Mouse (Mus musculus): ENCODE data around the gene Ccdc182. TPM values are rescaled to one million over a fixed set of nuclear protein-coding genes. Genes with fewer than 3 reads are reported as not detected.

Ccdc182 gene
- polyA plus RNA-seq, 1 experiment = 33.9 TPM

DNA sequence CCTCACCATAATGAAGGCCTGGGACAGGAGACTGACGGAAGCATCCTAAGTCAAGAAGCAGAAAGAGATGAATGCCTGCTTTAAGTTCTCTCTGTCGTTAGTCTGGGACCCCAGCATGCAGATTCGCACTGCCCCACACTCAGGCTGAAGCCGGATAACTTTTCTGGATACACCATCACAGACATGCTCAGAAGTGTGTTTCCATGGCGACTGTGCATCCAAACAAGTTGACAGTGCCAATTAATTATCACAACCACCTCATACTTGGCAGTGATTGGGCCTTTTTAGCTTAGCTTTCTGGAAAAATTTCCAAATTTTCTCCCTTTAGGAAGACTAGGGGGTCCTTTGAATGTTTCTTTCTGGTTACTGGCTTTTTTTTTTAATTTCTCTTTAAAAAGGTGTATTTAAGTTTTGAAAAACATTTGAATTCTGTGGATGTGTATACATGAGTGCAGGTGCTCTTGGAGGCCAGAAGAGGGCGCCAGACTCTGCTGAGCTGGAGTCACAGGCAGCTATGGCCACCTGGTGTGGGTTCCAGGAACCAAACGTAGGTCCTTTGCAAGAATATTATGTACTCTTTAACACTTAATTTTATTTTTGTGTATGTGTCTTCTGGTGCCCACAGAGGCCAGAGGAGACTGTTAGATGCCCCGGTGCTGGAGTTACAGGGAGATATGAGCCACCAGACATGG, 12.3 kb upstream of the Ccdc182 start:
- H3K4me1 ChIP-seq (ENCODE audit: control insufficient read depth, insufficient read depth, low read length) = peaks cover 2% of the 10 kb centered on the region
- no peak for TF ChIP-seq POLR2A (IDR thresholded peaks at IDR 0.05; ENCODE audit: control insufficient read depth, low read depth, low read length)
- TF ChIP-seq CTCF (IDR thresholded peaks at IDR 0.05; ENCODE audit: control insufficient read depth, insufficient read depth, insufficient replicate concordance, low read depth, low read length) = peak; percentile 82; the same call in 1 of the 2 replicates
- no peak overlapping the region for H3K27ac ChIP-seq (ENCODE audit: control insufficient read depth, insufficient read depth, low read depth, low read length)

DNA sequence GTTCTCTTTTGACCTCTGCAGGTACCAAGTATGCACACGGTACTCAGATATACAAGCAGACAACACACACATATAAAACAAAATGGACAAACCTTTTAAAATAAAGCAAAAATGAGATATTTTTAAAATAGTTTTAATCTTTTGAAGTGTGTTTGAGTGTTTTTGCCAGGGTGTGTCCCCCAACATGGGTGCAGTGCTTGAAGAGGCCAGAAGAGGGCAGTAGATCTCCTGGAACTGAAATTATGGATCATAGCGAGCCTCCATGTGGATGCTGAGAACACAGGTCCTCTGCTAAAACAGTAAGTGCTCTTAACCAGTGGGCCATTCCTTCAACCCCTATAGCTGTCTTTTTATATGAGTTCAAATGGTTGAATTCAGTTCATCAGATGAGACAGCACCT, 11.3 kb upstream of the Ccdc182 start:
- peaks cover 2% of the 10 kb centered on the region for H3K4me1 ChIP-seq (ENCODE audit: control insufficient read depth, insufficient read depth, low read length)
- H3K27ac ChIP-seq (ENCODE audit: control insufficient read depth, insufficient read depth, low read depth, low read length) = no peak overlapping the region
- TF ChIP-seq POLR2A (IDR thresholded peaks at IDR 0.05; ENCODE audit: control insufficient read depth, low read depth, low read length) (no peak), CTCF (IDR thresholded peaks at IDR 0.05; ENCODE audit: control insufficient read depth, insufficient read depth, insufficient replicate concordance, low read depth, low read length) (peak; percentile 31; the same call in 1 of the 2 replicates)
- no peak overlapping the region for H3K4me3 ChIP-seq (ENCODE audit: control insufficient read depth, low read depth, low read length)
- no peaks in the 10 kb centered on the region for H3K27me3 ChIP-seq (ENCODE audit: control insufficient read depth, insufficient read depth, low read length)
- no peaks in the 10 kb centered on the region for H3K36me3 ChIP-seq (ENCODE audit: control insufficient read depth, insufficient read depth, low read length)

More for the DNA sequence above, 12.3 kb upstream of the Ccdc182 start:
- Histone ChIP-seq H3K4me3 (ENCODE audit: control insufficient read depth, low read depth, low read length) (no peak overlapping the region), H3K27me3 (ENCODE audit: control insufficient read depth, insufficient read depth, low read length) (no peaks in the 10 kb centered on the region), H3K36me3 (ENCODE audit: control insufficient read depth, insufficient read depth, low read length) (no peaks in the 10 kb centered on the region)

DNA sequence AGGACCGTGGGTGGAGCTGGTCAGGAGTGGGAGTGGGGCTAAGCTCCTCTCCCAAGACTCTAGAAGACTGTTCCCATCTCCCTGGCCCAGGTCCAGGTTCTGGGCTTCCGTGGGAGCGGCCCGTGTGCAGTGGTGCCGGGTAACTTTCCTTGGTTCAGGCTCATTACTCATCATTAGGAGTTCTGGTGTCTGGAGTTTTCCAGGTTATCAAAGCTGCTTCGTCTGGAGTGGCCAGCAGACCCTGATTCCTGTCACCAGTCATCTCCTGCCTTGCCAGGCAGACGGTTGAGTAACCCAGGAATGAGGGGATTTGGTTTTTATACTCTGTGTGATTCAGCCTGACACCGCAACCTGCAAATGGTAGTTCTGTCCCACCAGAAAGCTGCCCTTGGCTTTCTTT, 7.8 kb upstream of the Ccdc182 start:
- peaks cover 2% of the 10 kb centered on the region for H3K4me1 ChIP-seq (ENCODE audit: control insufficient read depth, insufficient read depth, low read length)
- H3K36me3 ChIP-seq (ENCODE audit: control insufficient read depth, insufficient read depth, low read length) = no peaks in the 10 kb centered on the region
- H3K27ac ChIP-seq (ENCODE audit: control insufficient read depth, insufficient read depth, low read depth, low read length) = no peak overlapping the region
- H3K4me3 ChIP-seq (ENCODE audit: control insufficient read depth, low read depth, low read length) = no peak overlapping the region
- no peaks in the 10 kb centered on the region for H3K27me3 ChIP-seq (ENCODE audit: control insufficient read depth, insufficient read depth, low read length)
- no peak for TF ChIP-seq CTCF (IDR thresholded peaks at IDR 0.05; ENCODE audit: control insufficient read depth, insufficient read depth, insufficient replicate concordance, low read depth, low read length)
- TF ChIP-seq POLR2A (IDR thresholded peaks at IDR 0.05; ENCODE audit: control insufficient read depth, low read depth, low read length) = no peak

DNA sequence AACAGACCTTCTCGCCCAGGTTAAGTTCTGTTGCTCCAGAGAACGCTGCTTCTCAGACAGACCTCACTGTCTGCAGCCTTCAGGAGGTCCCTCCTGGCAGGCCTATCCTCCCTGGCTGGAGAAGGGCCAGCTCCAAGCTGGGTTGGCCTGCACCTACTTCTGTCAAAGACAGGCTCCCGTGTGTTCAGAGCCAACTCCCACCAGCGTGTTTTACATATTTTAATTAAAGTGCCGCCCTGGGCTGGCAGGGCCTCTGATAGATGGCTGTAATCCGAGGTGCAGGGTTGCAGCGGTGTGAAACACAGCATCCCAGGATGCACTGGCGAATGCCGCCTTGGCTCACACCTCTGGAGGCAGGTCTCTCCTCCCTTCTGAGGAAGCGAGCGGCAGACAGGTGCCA, 5.5 kb upstream of the Ccdc182 start:
- no peaks in the 10 kb centered on the region for H3K36me3 ChIP-seq (ENCODE audit: control insufficient read depth, insufficient read depth, low read length)
- no peak overlapping the region for H3K4me3 ChIP-seq (ENCODE audit: control insufficient read depth, low read depth, low read length)
- no peak for TF ChIP-seq CTCF (IDR thresholded peaks at IDR 0.05; ENCODE audit: control insufficient read depth, insufficient read depth, insufficient replicate concordance, low read depth, low read length)
- no peak for TF ChIP-seq POLR2A (IDR thresholded peaks at IDR 0.05; ENCODE audit: control insufficient read depth, low read depth, low read length)
- no peaks in the 10 kb centered on the region for H3K27me3 ChIP-seq (ENCODE audit: control insufficient read depth, insufficient read depth, low read length)
- H3K4me1 ChIP-seq (ENCODE audit: control insufficient read depth, insufficient read depth, low read length) = peaks cover 2% of the 10 kb centered on the region
- no peak overlapping the region for H3K27ac ChIP-seq (ENCODE audit: control insufficient read depth, insufficient read depth, low read depth, low read length)

DNA sequence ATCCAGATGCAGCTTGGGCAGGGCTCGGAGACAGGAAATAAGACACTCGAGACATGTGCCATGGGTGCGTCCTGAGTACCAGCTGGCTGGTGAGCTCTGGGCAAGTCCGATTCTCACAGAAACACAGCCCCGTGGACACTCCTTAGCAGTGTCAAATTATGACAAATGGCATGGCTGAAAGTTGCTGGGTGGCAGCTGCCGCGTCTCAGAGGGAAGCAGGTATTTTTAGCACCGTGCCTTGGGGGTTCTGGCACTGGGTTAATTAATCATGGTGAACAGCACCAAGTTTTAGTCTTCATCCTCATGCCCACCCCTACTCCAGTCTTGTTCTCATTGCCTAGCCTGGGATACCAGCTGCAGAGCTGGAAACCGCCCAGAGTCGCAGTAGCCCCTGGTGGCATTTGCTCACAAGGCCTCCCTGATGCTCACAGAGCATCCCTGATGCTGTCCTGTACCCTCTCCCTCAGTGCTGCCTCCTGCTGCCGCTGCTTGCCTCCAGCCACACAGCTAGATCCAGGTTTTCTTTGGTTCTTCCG, 5.0 kb upstream of the Ccdc182 start:
- H3K4me1 ChIP-seq (ENCODE audit: control insufficient read depth, insufficient read depth, low read length) = peaks cover 2% of the 10 kb centered on the region
- TF ChIP-seq CTCF (IDR thresholded peaks at IDR 0.05; ENCODE audit: control insufficient read depth, insufficient read depth, insufficient replicate concordance, low read depth, low read length) (no peak), POLR2A (IDR thresholded peaks at IDR 0.05; ENCODE audit: control insufficient read depth, low read depth, low read length) (no peak)
- H3K4me3 ChIP-seq (ENCODE audit: control insufficient read depth, low read depth, low read length) = no peak overlapping the region
- H3K27me3 ChIP-seq (ENCODE audit: control insufficient read depth, insufficient read depth, low read length) = no peaks in the 10 kb centered on the region
- H3K27ac ChIP-seq (ENCODE audit: control insufficient read depth, insufficient read depth, low read depth, low read length) = no peak overlapping the region
- H3K36me3 ChIP-seq (ENCODE audit: control insufficient read depth, insufficient read depth, low read length) = no peaks in the 10 kb centered on the region

DNA sequence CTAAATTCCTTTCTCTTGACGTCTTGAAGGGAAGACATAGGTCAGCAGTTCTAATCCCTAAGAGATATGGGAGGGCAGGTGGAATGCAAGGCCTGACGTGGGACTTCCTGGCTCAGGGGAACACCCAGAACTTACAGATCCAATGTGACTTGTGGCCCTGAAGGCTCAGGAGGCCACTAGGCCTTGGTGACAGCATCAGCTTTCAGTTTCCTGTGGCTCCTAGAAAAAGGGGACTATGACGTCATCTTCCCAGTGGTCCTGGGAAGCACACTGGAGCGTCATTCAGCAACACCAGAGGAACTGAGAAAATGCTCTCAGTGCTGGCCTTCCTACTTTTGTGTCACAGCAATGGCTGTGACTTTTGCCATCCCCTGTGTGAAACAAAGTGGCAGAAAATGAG, 2.6 kb upstream of the Ccdc182 start:
- TF ChIP-seq POLR2A (IDR thresholded peaks at IDR 0.05; ENCODE audit: control insufficient read depth, low read depth, low read length) (peak; percentile 56; the same call in 1 of the 2 replicates), CTCF (IDR thresholded peaks at IDR 0.05; ENCODE audit: control insufficient read depth, insufficient read depth, insufficient replicate concordance, low read depth, low read length) (no peak)
- H3K4me1 ChIP-seq (ENCODE audit: control insufficient read depth, insufficient read depth, low read length) = peaks cover 4% of the 10 kb centered on the region; the same call in 1 of the 2 replicates
- no peaks in the 10 kb centered on the region for H3K36me3 ChIP-seq (ENCODE audit: control insufficient read depth, insufficient read depth, low read length)
- H3K27me3 ChIP-seq (ENCODE audit: control insufficient read depth, insufficient read depth, low read length) = no peaks in the 10 kb centered on the region
- H3K27ac ChIP-seq (ENCODE audit: control insufficient read depth, insufficient read depth, low read depth, low read length) = peak overlapping the region; percentile 41; the same call in 1 of the 2 replicates
- H3K4me3 ChIP-seq (ENCODE audit: control insufficient read depth, low read depth, low read length) = peak overlapping the region; percentile 83

DNA sequence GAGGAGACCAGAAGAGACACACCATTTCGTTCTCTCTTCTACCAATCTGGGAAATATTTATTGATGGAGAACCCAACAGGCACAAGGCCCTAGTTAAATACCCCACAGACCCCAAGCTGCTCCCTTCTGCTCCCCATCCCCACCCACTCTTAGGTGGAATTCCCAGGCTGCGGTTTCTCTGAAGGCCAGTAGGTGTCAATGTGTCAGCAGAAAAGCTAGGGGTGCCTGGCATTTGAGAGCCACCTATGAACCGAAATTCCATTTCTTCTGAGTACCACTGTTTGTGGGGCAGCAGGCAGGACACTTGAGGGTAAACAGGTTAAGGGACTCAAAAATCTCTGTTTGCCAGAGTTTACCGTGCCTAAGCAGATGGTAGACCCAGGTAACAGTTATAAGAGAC, 2.2 kb upstream of the Ccdc182 start:
- Histone ChIP-seq H3K4me3 (ENCODE audit: control insufficient read depth, low read depth, low read length) (peak overlapping the region; percentile 83), H3K36me3 (ENCODE audit: control insufficient read depth, insufficient read depth, low read length) (no peaks in the 10 kb centered on the region), H3K4me1 (ENCODE audit: control insufficient read depth, insufficient read depth, low read length) (peaks cover 4% of the 10 kb centered on the region; the same call in 1 of the 2 replicates), H3K27ac (ENCODE audit: control insufficient read depth, insufficient read depth, low read depth, low read length) (no peak overlapping the region), H3K27me3 (ENCODE audit: control insufficient read depth, insufficient read depth, low read length) (no peaks in the 10 kb centered on the region)
- TF ChIP-seq CTCF (IDR thresholded peaks at IDR 0.05; ENCODE audit: control insufficient read depth, insufficient read depth, insufficient replicate concordance, low read depth, low read length) (no peak; the same call in 1 of the 2 replicates), POLR2A (IDR thresholded peaks at IDR 0.05; ENCODE audit: control insufficient read depth, low read depth, low read length) (no peak)
